Mouse (Mus musculus): ENCODE results near the gene Pax5. TPM values are rescaled to one million over a fixed set of nuclear protein-coding genes. Genes with fewer than 3 reads are reported as not detected.

Gene Pax5
- polyA plus RNA-seq, 2 experiments = 0.05 TPM; not detected in 1

- Histone ChIP-seq H3K36me3 (ENCODE audit: control insufficient read depth, insufficient read depth, low read length) (no peaks in the 10 kb centered on the region), H3K9ac (ENCODE audit: low read depth, low read length, severe bottlenecking) (peak overlapping the region; percentile 60), H3K27me3 (ENCODE audit: control insufficient read depth, insufficient read depth, low read length) (peaks cover 4% of the 10 kb centered on the region; the same call in 1 of the 2 replicates), H3K9me3 (ENCODE audit: control insufficient read depth, low read length) (no peaks in the 10 kb centered on the region), H3K4me1 (ENCODE audit: control insufficient read depth, insufficient read depth, low read length) (peaks cover 5% of the 10 kb centered on the region; the same call in 1 of the 2 replicates), H3K4me2 (replicated peaks; ENCODE audit: low read depth, low read length, severe bottlenecking) (peak overlapping the region; percentile 83), H3K4me3 (replicated peaks; ENCODE audit: low read length) (peak overlapping the region; percentile 36; the same call in 1 of the 2 replicates), H3K27ac (replicated peaks; ENCODE audit: low read depth, low read length) (no peak overlapping the region)
- ATAC-seq (ENCODE audit: low FRiP score, low read depth) (no peak), DNase-seq (ENCODE audit: low spot score) (no peak)
- TF ChIP-seq POLR2A (IDR thresholded peaks at IDR 0.05; ENCODE audit: borderline replicate concordance, extremely low read depth, insufficient read depth, insufficient read length) = no peak
- WGBS = 14% methylated on average over 7 of the region's 7 CpGs
Measured at GRCm38 (mm10) chr4:44558564-44558955, 151.7 kb downstream of the Pax5 start.

GRCm38 (mm10) chr4:44557815-44558563 is 152.3 kb downstream of the Pax5 start:
- Histone ChIP-seq H3K36me3 (ENCODE audit: control insufficient read depth, insufficient read depth, low read length) (no peaks in the 10 kb centered on the region), H3K9ac (ENCODE audit: low read depth, low read length, severe bottlenecking) (peak overlapping the region; percentile 60), H3K4me1 (ENCODE audit: control insufficient read depth, insufficient read depth, low read length) (peaks cover 5% of the 10 kb centered on the region; the same call in 1 of the 2 replicates), H3K4me2 (replicated peaks; ENCODE audit: low read depth, low read length, severe bottlenecking) (peak overlapping the region; percentile 83), H3K27me3 (ENCODE audit: control insufficient read depth, insufficient read depth, low read length) (peaks cover 4% of the 10 kb centered on the region; the same call in 1 of the 2 replicates), H3K9me3 (ENCODE audit: control insufficient read depth, low read length) (no peaks in the 10 kb centered on the region), H3K27ac (replicated peaks; ENCODE audit: low read depth, low read length) (no peak overlapping the region), H3K4me3 (replicated peaks; ENCODE audit: low read length) (peak overlapping the region; percentile 36)
- TF ChIP-seq POLR2A (IDR thresholded peaks at IDR 0.05; ENCODE audit: borderline replicate concordance, extremely low read depth, insufficient read depth, insufficient read length) = no peak
- ATAC-seq (ENCODE audit: low FRiP score, low read depth) (no peak), DNase-seq (ENCODE audit: low spot score) (peak; percentile 70)
- 2% methylated on average over 36 of the region's 36 CpGs for WGBS

- Histone ChIP-seq H3K9ac (ENCODE audit: low read depth, low read length, severe bottlenecking) (no peak overlapping the region), H3K36me3 (ENCODE audit: control insufficient read depth, insufficient read depth, low read length) (no peaks in the 10 kb centered on the region), H3K4me3 (replicated peaks; ENCODE audit: low read length) (no peak overlapping the region), H3K4me2 (replicated peaks; ENCODE audit: low read depth, low read length, severe bottlenecking) (no peak overlapping the region), H3K27ac (replicated peaks; ENCODE audit: low read depth, low read length) (no peak overlapping the region), H3K27me3 (ENCODE audit: control insufficient read depth, insufficient read depth, low read length) (peaks cover 4% of the 10 kb centered on the region; the same call in 1 of the 2 replicates), H3K9me3 (ENCODE audit: control insufficient read depth, low read length) (no peaks in the 10 kb centered on the region), H3K4me1 (ENCODE audit: control insufficient read depth, insufficient read depth, low read length) (peaks cover 5% of the 10 kb centered on the region; the same call in 1 of the 2 replicates)
- ATAC-seq (ENCODE audit: low FRiP score, low read depth) = no peak
- no peak for TF ChIP-seq POLR2A (IDR thresholded peaks at IDR 0.05; ENCODE audit: borderline replicate concordance, extremely low read depth, insufficient read depth, insufficient read length)
- whole genome bisulfite sequencing = 95% methylated on average over 9 of the region's 9 CpGs
- no peak for DNase-seq (ENCODE audit: low spot score)
Measured at GRCm38 (mm10) chr4:44556586-44557281, 153.6 kb downstream of the Pax5 start.

- no peak overlapping the region for H3K27ac ChIP-seq (replicated peaks; ENCODE audit: low read depth, low read length)
- no peaks in the 10 kb centered on the region for H3K9me3 ChIP-seq (ENCODE audit: control insufficient read depth, low read length)
- peaks cover 5% of the 10 kb centered on the region; the same call in 1 of the 2 replicates for H3K4me1 ChIP-seq (ENCODE audit: control insufficient read depth, insufficient read depth, low read length)
- TF ChIP-seq POLR2A (IDR thresholded peaks at IDR 0.05; ENCODE audit: borderline replicate concordance, extremely low read depth, insufficient read depth, insufficient read length) = no peak
- H3K4me3 ChIP-seq (replicated peaks; ENCODE audit: low read length) = no peak overlapping the region
- ATAC-seq (ENCODE audit: low FRiP score, low read depth) = no peak
- no peaks in the 10 kb centered on the region for H3K36me3 ChIP-seq (ENCODE audit: control insufficient read depth, insufficient read depth, low read length)
- H3K27me3 ChIP-seq (ENCODE audit: control insufficient read depth, insufficient read depth, low read length) = peaks cover 4% of the 10 kb centered on the region; the same call in 1 of the 2 replicates
- no peak overlapping the region for H3K4me2 ChIP-seq (replicated peaks; ENCODE audit: low read depth, low read length, severe bottlenecking)
- 71% methylated on average over 9 of the region's 9 CpGs for WGBS
- H3K9ac ChIP-seq (ENCODE audit: low read depth, low read length, severe bottlenecking) = no peak overlapping the region
- DNase-seq (ENCODE audit: low spot score) = no peak
Measured at GRCm38 (mm10) chr4:44555576-44555975, 154.7 kb downstream of the Pax5 start.

GRCm38 (mm10) chr4:44551470-44551869 is 158.8 kb downstream of the Pax5 start:
- no peak for TF ChIP-seq POLR2A (IDR thresholded peaks at IDR 0.05; ENCODE audit: borderline replicate concordance, extremely low read depth, insufficient read depth, insufficient read length)
- no peaks in the 10 kb centered on the region for H3K27me3 ChIP-seq (ENCODE audit: control insufficient read depth, insufficient read depth, low read length)
- H3K9me3 ChIP-seq (ENCODE audit: control insufficient read depth, low read length) = no peaks in the 10 kb centered on the region
- WGBS = 64% methylated on average over 12 of the region's 12 CpGs
- H3K36me3 ChIP-seq (ENCODE audit: control insufficient read depth, insufficient read depth, low read length) = no peaks in the 10 kb centered on the region
- ATAC-seq (ENCODE audit: low FRiP score, low read depth) (no peak), DNase-seq (ENCODE audit: low spot score) (no peak)
- no peak overlapping the region for H3K9ac ChIP-seq (ENCODE audit: low read depth, low read length, severe bottlenecking)
- no peak overlapping the region for H3K4me2 ChIP-seq (replicated peaks; ENCODE audit: low read depth, low read length, severe bottlenecking)
- H3K27ac ChIP-seq (replicated peaks; ENCODE audit: low read depth, low read length) = no peak overlapping the region
- no peaks in the 10 kb centered on the region for H3K4me1 ChIP-seq (ENCODE audit: control insufficient read depth, insufficient read depth, low read length)
- no peak overlapping the region for H3K4me3 ChIP-seq (replicated peaks; ENCODE audit: low read length)

Measured in limb, embryonic 14.5 days (tissue).